Mouse (Mus musculus) brain, embryonic 14.5 days (tissue): Measurements from ENCODE around the gene Rps6ka3.

Experiments used
- CTCF ChIP-seq: fragments of 200-500 bp; IDR thresholded peaks from 2 replicates; pipeline ENCODE4 v1.5.1; 2012; ENCODE audit warnings: inconsistent platforms, mild to moderate bottlenecking, moderate library complexity, borderline replicate concordance; ENCODE audit not compliant: insufficient read depth, insufficient read length; ENCODE audit errors: extremely low read depth
- POLR2A ChIP-seq: fragments of 200-500 bp; IDR thresholded peaks from 2 replicates; pipeline ENCODE4 v1.6.1; 2012; ENCODE audit warnings: mild to moderate bottlenecking, inconsistent platforms, borderline replicate concordance; ENCODE audit not compliant: poor library complexity, insufficient read depth, insufficient read length, severe bottlenecking; ENCODE audit errors: extremely low read depth

DNA sequence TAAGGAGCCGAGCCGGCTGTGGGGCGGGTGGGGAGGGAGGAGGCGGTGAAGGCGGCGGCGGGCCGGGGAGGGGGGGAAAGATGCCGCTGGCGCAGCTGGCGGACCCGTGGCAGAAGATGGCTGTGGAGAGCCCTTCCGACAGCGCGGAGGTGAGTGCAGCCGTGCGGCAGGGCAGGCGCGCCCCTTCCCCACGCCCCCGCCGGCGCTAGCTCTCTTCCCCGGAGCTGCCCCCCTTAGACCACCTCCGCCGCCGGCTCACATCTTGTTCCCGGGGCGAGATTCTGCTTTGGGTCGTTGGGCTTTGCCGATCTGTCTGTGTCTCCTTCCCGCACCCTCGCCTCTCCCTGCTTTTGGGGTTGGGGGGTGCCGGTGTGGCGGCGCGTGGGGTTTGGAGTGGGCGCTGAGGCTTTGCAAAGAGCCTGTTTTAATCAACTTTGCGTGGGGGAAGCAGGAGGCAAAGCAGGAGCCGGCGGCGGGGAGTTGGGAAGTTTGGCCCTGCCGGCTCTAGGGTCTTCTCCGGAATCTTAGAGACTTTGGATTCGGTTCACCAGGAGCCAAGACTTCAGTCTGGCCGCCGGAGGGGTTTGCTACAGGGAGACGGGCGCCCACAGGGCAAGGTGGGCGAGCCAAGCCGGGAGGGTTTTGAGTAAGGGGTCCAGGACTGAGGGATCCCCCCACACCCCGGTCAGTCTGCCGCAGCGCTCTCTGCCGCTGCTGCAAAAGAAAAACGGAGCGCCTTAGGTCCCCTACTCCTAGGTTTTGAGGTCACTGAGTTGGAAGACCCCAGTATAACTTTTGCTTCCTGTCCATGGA is 46.1 kb downstream of the Rps6ka3 start:
- TF ChIP-seq CTCF (no peak), POLR2A (no peak)
